Mouse (Mus musculus): ENCODE results near the gene Zmpste24. TPM values are rescaled to one million over a fixed set of nuclear protein-coding genes. Genes with fewer than 3 reads are reported as not detected.

Zmpste24 gene
- polyA plus RNA-seq, 1 experiment from 2014 or later: 23.4 TPM

DNA sequence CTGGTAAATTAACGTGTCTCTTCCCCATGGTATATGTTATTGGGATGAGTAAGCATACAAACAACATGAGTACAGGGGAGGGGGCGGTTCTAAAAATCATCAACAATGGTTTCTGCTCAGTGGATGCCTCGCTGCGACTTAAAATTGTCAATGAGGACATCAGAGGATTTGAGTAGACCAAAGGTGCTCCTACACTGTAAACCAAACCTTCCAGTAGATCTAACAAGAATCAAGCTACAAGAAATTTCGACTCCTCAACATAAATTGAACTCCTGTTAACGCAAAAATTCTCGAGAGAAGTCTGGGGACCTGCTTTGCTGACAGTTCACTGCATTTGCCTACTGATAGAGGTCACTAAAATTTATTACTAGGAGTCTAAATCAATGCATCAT is 82.8 kb downstream of the Zmpste24 start:
- no peak for ATAC-seq (ENCODE audit: low read depth)
- peak overlapping the region; percentile 80 for H3K4me2 ChIP-seq (ENCODE audit: low read depth, low read length)
- WGBS: 84% methylated on average over 7 of the region's 7 CpGs
- H3K4me1 ChIP-seq (ENCODE audit: control insufficient read depth, insufficient read depth, low read length): peaks cover 24% of the 10 kb centered on the region
- no peak overlapping the region for H3K27ac ChIP-seq (ENCODE audit: low read depth, low read length)
- H3K36me3 ChIP-seq (ENCODE audit: control insufficient read depth, insufficient read depth, low read length): no peaks in the 10 kb centered on the region
- H3K4me3 ChIP-seq (ENCODE audit: low read depth, low read length): peak overlapping the region; percentile 96
- H3K9ac ChIP-seq (replicated peaks; ENCODE audit: low read depth, low read length): no peak overlapping the region
- no peaks in the 10 kb centered on the region for H3K9me3 ChIP-seq (ENCODE audit: control insufficient read depth, low read length)
- H3K27me3 ChIP-seq (ENCODE audit: control insufficient read depth, insufficient read depth, low read length): no peaks in the 10 kb centered on the region

DNA sequence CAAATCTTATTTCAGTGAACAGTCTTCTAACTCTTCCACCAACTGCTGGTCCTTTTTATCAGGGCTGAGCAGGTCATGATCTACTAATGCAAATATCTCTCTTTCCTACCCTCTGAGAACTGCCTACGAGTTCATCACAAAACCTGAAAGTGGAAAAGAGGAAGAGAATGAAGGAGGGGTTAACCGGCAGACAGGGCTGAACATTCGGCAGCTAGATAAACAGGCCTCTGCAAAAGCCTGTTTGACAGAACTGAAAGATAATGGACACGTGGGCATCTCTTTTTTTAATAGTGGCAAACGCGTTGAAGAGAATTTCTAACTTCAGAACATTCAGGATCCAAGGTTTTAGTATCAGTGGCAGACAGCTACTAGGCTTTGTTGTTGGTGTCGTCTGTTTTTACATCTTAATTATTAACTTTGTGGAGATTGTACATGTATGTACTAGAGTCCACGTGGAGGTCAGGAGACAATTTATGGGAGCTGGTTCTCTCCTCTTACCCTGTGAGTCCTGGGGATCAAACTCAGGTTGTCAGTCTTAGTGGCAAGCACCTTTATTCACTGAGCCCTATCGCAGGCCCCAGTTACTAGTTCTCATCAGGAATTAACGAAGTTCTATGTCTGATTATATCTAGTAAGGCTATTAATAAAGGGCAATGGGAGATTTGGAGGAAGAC is 83.3 kb downstream of the Zmpste24 start:
- peaks cover 25% of the 10 kb centered on the region for H3K4me1 ChIP-seq (ENCODE audit: control insufficient read depth, insufficient read depth, low read length)
- 85% methylated on average over 10 of the region's 10 CpGs for WGBS
- H3K27ac ChIP-seq (ENCODE audit: low read depth, low read length): no peak overlapping the region
- no peak overlapping the region for H3K9ac ChIP-seq (replicated peaks; ENCODE audit: low read depth, low read length)
- H3K4me2 ChIP-seq (ENCODE audit: low read depth, low read length): peak overlapping the region; percentile 80
- H3K27me3 ChIP-seq (ENCODE audit: control insufficient read depth, insufficient read depth, low read length): no peaks in the 10 kb centered on the region
- peak overlapping the region; percentile 96; the same call in 1 of the 2 replicates for H3K4me3 ChIP-seq (ENCODE audit: low read depth, low read length)
- H3K36me3 ChIP-seq (ENCODE audit: control insufficient read depth, insufficient read depth, low read length): no peaks in the 10 kb centered on the region
- no peaks in the 10 kb centered on the region for H3K9me3 ChIP-seq (ENCODE audit: control insufficient read depth, low read length)
- no peak for ATAC-seq (ENCODE audit: low read depth)

- Histone ChIP-seq H3K4me2 (ENCODE audit: low read depth, low read length) (peak overlapping the region; percentile 6; the same call in 1 of the 2 replicates), H3K36me3 (ENCODE audit: control insufficient read depth, insufficient read depth, low read length) (no peaks in the 10 kb centered on the region), H3K27ac (ENCODE audit: low read depth, low read length) (no peak overlapping the region), H3K27me3 (ENCODE audit: control insufficient read depth, insufficient read depth, low read length) (no peaks in the 10 kb centered on the region), H3K4me3 (ENCODE audit: low read depth, low read length) (no peak overlapping the region), H3K4me1 (ENCODE audit: control insufficient read depth, insufficient read depth, low read length) (peaks cover 29% of the 10 kb centered on the region), H3K9ac (replicated peaks; ENCODE audit: low read depth, low read length) (no peak overlapping the region), H3K9me3 (ENCODE audit: control insufficient read depth, low read length) (no peaks in the 10 kb centered on the region)
- ATAC-seq (ENCODE audit: low read depth): no peak
- 85% methylated on average over 11 of the region's 11 CpGs for WGBS
Observed at GRCm38 (mm10) chr4:121010770-121011549, 87.1 kb downstream of the Zmpste24 start.

Other genes with a start within 250 kb of the Zmpste24 start
- gene Rims3, start 243.4 kb downstream of the Zmpste24 start, polyA plus RNA-seq (2014; fragmentation: Nextera tagmentation; extraction: Ambion mirVana): 18.8 and 24.0 TPM in 2 replicates
- 26.0 and 27.2 TPM in 2 replicates for gene Exo5, start 173.2 kb downstream of the Zmpste24 start, polyA plus RNA-seq (2014; fragmentation: Nextera tagmentation; extraction: Ambion mirVana)
- gene Zfp69, start 146.5 kb downstream of the Zmpste24 start, polyA plus RNA-seq (2014; fragmentation: Nextera tagmentation; extraction: Ambion mirVana): 5.5 and 6.7 TPM in 2 replicates
- gene Smap2, start 81.0 kb downstream of the Zmpste24 start, polyA plus RNA-seq (2014; fragmentation: Nextera tagmentation; extraction: Ambion mirVana): 55.0 and 59.4 TPM in 2 replicates
- gene Col9a2, start 58.9 kb downstream of the Zmpste24 start, polyA plus RNA-seq (2014; fragmentation: Nextera tagmentation; extraction: Ambion mirVana): 8.1 and 10.5 TPM in 2 replicates
- gene Tmco2, start 11.0 kb upstream of the Zmpste24 start, polyA plus RNA-seq (2014; fragmentation: Nextera tagmentation; extraction: Ambion mirVana): not detected in 2 replicates
- 28.2 and 30.5 TPM in 2 replicates for gene Rlf, start 116.8 kb upstream of the Zmpste24 start, polyA plus RNA-seq (2014; fragmentation: Nextera tagmentation; extraction: Ambion mirVana)
- not detected in 2 replicates for gene Gm12888, start 226.7 kb upstream of the Zmpste24 start, polyA plus RNA-seq (2014; fragmentation: Nextera tagmentation; extraction: Ambion mirVana)

Data from neural tube, embryonic 14.5 days (tissue).